Mouse (Mus musculus): ENCODE measurements around the gene Strn4. TPM values are rescaled to one million over a fixed set of nuclear protein-coding genes. Genes with fewer than 3 reads are reported as not detected.

Strn4 gene
- polyA plus RNA-seq, 1 experiment, result 318 TPM

DNA sequence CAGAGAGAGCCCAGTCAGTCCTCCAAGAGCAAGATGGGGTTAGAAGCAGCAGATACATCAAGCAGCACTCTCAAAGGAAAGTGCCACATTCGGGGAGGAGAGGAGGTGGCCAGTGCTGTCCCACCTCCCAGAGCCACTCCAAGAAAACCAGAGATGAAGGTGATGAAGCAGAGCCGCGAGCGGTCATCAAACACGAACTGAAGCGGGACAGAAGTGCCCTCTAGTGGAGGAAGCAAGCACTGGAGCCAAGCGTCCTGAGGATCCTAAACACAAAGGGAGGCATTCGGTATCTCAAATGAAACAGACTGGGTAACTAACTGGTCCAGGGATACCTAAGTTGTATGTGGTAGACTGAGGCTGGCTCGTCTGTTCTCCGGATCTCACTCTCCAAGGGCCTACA lies 6.0 kb upstream of the Strn4 start:
- Histone ChIP-seq H3K4me3 (ENCODE audit: control insufficient read depth, insufficient read depth, low read length) (no peak overlapping the region), H3K36me3 (ENCODE audit: control insufficient read depth, insufficient read depth, low read length) (peaks cover 9% of the 10 kb centered on the region), H3K27ac (ENCODE audit: control insufficient read depth, insufficient read depth, low read length) (no peak overlapping the region), H3K4me1 (replicated peaks; ENCODE audit: control insufficient read depth, insufficient read depth, low read length) (no peaks in the 10 kb centered on the region), H3K27me3 (ENCODE audit: control insufficient read depth, insufficient read depth, low read length) (no peaks in the 10 kb centered on the region)
- whole genome bisulfite sequencing, result 70% methylated on average over 10 of the region's 10 CpGs
- TF ChIP-seq CTCF (IDR thresholded peaks at IDR 0.05; ENCODE audit: borderline replicate concordance, control insufficient read depth, extremely low read depth, insufficient read depth, low read length, poor library complexity) (peak; percentile 79), POLR2A (IDR thresholded peaks at IDR 0.05; ENCODE audit: control insufficient read depth, extremely low read depth, insufficient read depth, low read length, poor library complexity) (no peak)
- peak; percentile 46 for DNase-seq

DNA sequence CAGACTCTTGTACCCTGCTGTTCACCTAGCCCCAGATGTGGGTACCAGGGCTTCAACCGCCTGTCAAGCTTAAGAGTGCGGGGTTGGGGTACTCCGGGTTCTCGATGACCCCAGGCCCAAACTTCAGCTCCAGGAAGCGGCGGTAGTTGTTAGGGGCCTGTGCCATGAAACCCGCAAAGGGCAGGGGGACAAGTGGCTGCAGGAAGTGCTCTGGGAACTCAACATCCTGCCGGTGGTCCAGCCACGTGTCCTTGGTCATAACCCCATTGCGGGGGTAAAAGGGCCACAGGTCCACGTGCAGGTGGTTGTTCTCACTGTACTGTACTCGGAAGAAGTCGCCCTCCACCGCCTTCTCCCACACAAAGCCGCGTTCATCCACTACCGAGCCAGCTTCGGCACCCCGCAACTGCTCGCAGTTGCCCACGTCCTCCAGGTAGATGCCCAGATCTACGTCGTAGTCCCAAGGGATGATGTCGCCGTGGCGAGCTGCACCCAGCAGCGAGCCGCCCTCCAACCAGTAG lies 5.2 kb upstream of the Strn4 start:
- Histone ChIP-seq H3K36me3 (ENCODE audit: control insufficient read depth, insufficient read depth, low read length) (peaks cover 9% of the 10 kb centered on the region), H3K27me3 (ENCODE audit: control insufficient read depth, insufficient read depth, low read length) (no peaks in the 10 kb centered on the region), H3K4me1 (replicated peaks; ENCODE audit: control insufficient read depth, insufficient read depth, low read length) (no peaks in the 10 kb centered on the region), H3K27ac (ENCODE audit: control insufficient read depth, insufficient read depth, low read length) (no peak overlapping the region), H3K4me3 (ENCODE audit: control insufficient read depth, insufficient read depth, low read length) (no peak overlapping the region)
- no peak for DNase-seq
- TF ChIP-seq CTCF (IDR thresholded peaks at IDR 0.05; ENCODE audit: borderline replicate concordance, control insufficient read depth, extremely low read depth, insufficient read depth, low read length, poor library complexity) (no peak), POLR2A (IDR thresholded peaks at IDR 0.05; ENCODE audit: control insufficient read depth, extremely low read depth, insufficient read depth, low read length, poor library complexity) (no peak)
- WGBS, result 96% methylated on average over 28 of the region's 28 CpGs

DNA sequence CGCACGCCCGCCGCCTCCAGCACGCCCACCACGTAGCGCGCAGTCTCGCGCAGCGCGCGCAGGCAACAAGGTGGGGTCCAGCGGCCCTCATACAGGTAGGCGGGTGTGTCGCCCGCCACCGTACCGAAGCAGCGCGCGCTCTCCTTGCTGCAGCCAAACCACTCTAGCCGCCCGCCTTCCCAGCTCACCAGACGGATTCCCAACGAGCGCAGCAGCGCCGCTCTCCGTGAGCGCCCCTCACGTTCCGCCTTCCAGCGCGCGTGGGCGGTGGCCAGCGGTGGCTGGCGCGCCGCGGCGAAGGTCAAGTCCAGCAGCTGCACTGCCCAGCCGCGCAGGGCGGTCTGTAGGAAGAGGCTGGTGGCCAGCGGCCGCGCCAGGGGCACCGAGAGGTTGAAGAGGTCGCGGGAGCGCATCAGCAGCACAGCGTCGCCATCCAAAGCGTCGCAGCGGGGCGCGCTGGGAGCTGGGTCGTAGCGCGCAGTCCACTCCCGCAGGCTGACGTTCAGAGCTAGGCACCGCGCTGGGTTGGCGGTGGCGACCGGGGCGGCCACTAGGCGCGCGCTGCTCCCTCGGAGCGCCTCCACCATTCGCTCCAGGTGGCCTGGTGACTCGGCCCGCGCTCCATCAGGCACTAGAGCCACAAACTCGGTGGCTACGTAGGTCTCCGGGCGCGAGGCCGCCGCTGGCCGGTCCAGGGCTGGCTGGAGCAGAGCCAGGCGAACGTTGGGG lies 4.6 kb upstream of the Strn4 start:
- H3K4me3 ChIP-seq (ENCODE audit: control insufficient read depth, insufficient read depth, low read length), result no peak overlapping the region
- TF ChIP-seq POLR2A (IDR thresholded peaks at IDR 0.05; ENCODE audit: control insufficient read depth, extremely low read depth, insufficient read depth, low read length, poor library complexity), result no peak
- no peak for TF ChIP-seq CTCF (IDR thresholded peaks at IDR 0.05; ENCODE audit: borderline replicate concordance, control insufficient read depth, extremely low read depth, insufficient read depth, low read length, poor library complexity)
- WGBS, result 97% methylated on average over 90 of the region's 90 CpGs
- H3K36me3 ChIP-seq (ENCODE audit: control insufficient read depth, insufficient read depth, low read length), result peaks cover 9% of the 10 kb centered on the region
- no peak for DNase-seq
- no peaks in the 10 kb centered on the region for H3K4me1 ChIP-seq (replicated peaks; ENCODE audit: control insufficient read depth, insufficient read depth, low read length)
- H3K27me3 ChIP-seq (ENCODE audit: control insufficient read depth, insufficient read depth, low read length), result no peaks in the 10 kb centered on the region
- no peak overlapping the region for H3K27ac ChIP-seq (ENCODE audit: control insufficient read depth, insufficient read depth, low read length)

DNA sequence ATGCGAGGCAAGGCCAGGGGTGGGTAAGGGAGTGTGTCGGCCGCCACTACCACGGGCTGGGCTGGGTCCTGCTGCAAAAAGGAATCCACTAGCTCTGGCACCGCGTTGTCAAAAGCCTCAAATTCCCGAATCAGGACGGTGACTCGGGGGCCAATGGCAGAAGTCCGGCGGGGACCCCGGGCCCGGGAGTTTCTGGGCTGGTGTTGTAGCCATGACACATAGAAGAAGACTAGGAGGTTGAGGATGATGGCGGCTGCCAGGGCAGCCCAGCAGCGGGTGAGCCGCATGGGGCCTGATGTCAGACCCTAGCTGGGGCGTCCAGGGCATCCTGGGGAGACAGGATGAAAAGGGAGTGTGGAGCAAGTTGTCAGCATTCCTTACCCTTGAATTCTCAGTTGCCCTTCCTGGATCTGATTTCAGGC lies 4.0 kb upstream of the Strn4 start:
- TF ChIP-seq POLR2A (IDR thresholded peaks at IDR 0.05; ENCODE audit: control insufficient read depth, extremely low read depth, insufficient read depth, low read length, poor library complexity) (no peak), CTCF (IDR thresholded peaks at IDR 0.05; ENCODE audit: borderline replicate concordance, control insufficient read depth, extremely low read depth, insufficient read depth, low read length, poor library complexity) (no peak)
- WGBS, result 93% methylated on average over 17 of the region's 17 CpGs

DNA sequence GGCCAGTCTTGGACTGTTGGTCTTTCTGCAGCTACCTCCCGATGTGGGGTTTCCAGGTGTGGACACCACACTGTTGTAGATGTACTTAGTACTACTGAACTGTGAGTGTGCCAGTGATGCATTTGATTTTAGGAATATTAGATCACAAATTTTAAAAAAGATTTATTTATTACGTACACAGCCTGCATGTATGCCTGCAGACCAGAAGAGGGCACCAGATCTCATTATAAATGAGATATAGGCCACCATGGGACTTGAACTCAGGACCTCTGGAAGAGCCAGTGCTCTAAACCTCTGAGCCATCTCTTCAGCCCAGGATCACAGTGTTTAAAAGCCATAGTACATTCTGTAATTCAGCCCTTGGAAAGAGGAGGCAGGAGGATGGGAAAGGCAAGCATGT lies 3.2 kb upstream of the Strn4 start:
- Histone ChIP-seq H3K4me1 (replicated peaks; ENCODE audit: control insufficient read depth, insufficient read depth, low read length) (peaks cover 6% of the 10 kb centered on the region), H3K4me3 (ENCODE audit: control insufficient read depth, insufficient read depth, low read length) (no peak overlapping the region), H3K36me3 (ENCODE audit: control insufficient read depth, insufficient read depth, low read length) (peaks cover 9% of the 10 kb centered on the region), H3K27ac (ENCODE audit: control insufficient read depth, insufficient read depth, low read length) (no peak overlapping the region), H3K27me3 (ENCODE audit: control insufficient read depth, insufficient read depth, low read length) (no peaks in the 10 kb centered on the region)
- WGBS, result 87% methylated on average over 2 of the region's 2 CpGs
- TF ChIP-seq POLR2A (IDR thresholded peaks at IDR 0.05; ENCODE audit: control insufficient read depth, extremely low read depth, insufficient read depth, low read length, poor library complexity) (no peak), CTCF (IDR thresholded peaks at IDR 0.05; ENCODE audit: borderline replicate concordance, control insufficient read depth, extremely low read depth, insufficient read depth, low read length, poor library complexity) (no peak)
- no peak for DNase-seq

More for the DNA sequence above, 4.0 kb upstream of the Strn4 start:
- no peak for DNase-seq
- H3K4me3 ChIP-seq (ENCODE audit: control insufficient read depth, insufficient read depth, low read length), result no peak overlapping the region
- no peak overlapping the region for H3K27ac ChIP-seq (ENCODE audit: control insufficient read depth, insufficient read depth, low read length)
- no peaks in the 10 kb centered on the region for H3K27me3 ChIP-seq (ENCODE audit: control insufficient read depth, insufficient read depth, low read length)
- H3K36me3 ChIP-seq (ENCODE audit: control insufficient read depth, insufficient read depth, low read length), result peaks cover 9% of the 10 kb centered on the region
- H3K4me1 ChIP-seq (replicated peaks; ENCODE audit: control insufficient read depth, insufficient read depth, low read length), result no peaks in the 10 kb centered on the region

DNA sequence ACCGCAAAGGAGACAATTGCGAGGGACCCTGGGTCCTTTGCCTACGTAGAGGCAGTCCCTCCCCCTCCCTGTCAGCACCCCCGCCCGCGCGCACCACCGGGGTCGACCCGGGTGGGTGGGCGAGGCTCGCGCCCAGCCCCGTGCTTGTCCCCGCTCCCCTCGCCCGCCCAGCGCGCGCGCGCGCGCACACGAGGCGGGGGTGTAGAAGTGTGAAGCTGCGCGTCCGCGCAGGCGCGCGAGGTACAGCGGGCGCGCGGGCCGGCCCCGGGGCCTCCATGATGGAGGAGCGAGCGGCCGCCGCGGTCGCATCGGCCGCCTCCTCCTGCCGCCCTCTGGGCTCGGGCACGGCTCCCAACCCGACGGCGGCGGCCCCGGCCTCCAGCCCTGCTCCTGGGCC lies 387 bp downstream of the Strn4 start:
- WGBS, result under 1% methylated on average over 51 of the region's 55 CpGs
- DNase-seq, result peak; percentile 85
- peaks cover 17% of the 10 kb centered on the region for H3K4me1 ChIP-seq (replicated peaks; ENCODE audit: control insufficient read depth, insufficient read depth, low read length)
- peak; percentile 87 for TF ChIP-seq POLR2A (IDR thresholded peaks at IDR 0.05; ENCODE audit: control insufficient read depth, extremely low read depth, insufficient read depth, low read length, poor library complexity)
- TF ChIP-seq CTCF (IDR thresholded peaks at IDR 0.05; ENCODE audit: borderline replicate concordance, control insufficient read depth, extremely low read depth, insufficient read depth, low read length, poor library complexity), result 0 out of 2 replicates have a peak, but pooled peaks have one; percentile 56
- H3K36me3 ChIP-seq (ENCODE audit: control insufficient read depth, insufficient read depth, low read length), result peaks cover 3% of the 10 kb centered on the region; the same call in 1 of the 2 replicates
- H3K27ac ChIP-seq (ENCODE audit: control insufficient read depth, insufficient read depth, low read length), result 0 out of 2 replicates have a peak overlapping the region, but pooled peaks have one; percentile 20
- H3K27me3 ChIP-seq (ENCODE audit: control insufficient read depth, insufficient read depth, low read length), result no peaks in the 10 kb centered on the region
- peak overlapping the region; percentile 97 for H3K4me3 ChIP-seq (ENCODE audit: control insufficient read depth, insufficient read depth, low read length)
